Mouse (Mus musculus) G1E (cell line): Measurements from ENCODE around the gene Rin3. TPM values are rescaled to one million over a fixed set of nuclear protein-coding genes. Genes with fewer than 3 reads are reported as not detected.

ENCODE experiments used
- ATAC-seq: 2 replicates; pipeline ENCODE4 v1.8.0; 2016; ENCODE audit warnings: mild to moderate bottlenecking; ENCODE audit not compliant: insufficient number of reproducible peaks, poor library complexity, low FRiP score, severe bottlenecking; ENCODE audit errors: extremely low read depth
- DNase-seq: peaks from one replicate; pipeline ENCODE4 v3.0.0; 2012; ENCODE audit warnings: low spot score
- H3K27me3 ChIP-seq: 2 replicates; pipeline ENCODE4 v1.6.1; 2012; ENCODE audit warnings: mild to moderate bottlenecking, low read length, inconsistent platforms; ENCODE audit not compliant: insufficient read depth
- H3K36me3 ChIP-seq: replicated peaks from 2 replicates; pipeline ENCODE3; 2012; ENCODE audit warnings: mild to moderate bottlenecking, inconsistent platforms
- H3K4me1 ChIP-seq: 2 replicates; pipeline ENCODE4 v1.6.1; 2012; ENCODE audit warnings: low read depth, low read length, inconsistent platforms, mixed read lengths; ENCODE audit not compliant: insufficient read depth
- H3K4me3 ChIP-seq: 2 replicates; pipeline ENCODE4 v1.5.1; 2012; ENCODE audit warnings: low read depth, mild to moderate bottlenecking, inconsistent platforms, low read length, moderate library complexity, mixed read lengths
- H3K9me3 ChIP-seq: replicated peaks from 2 replicates; pipeline ENCODE4 v1.6.1; 2012; ENCODE audit warnings: inconsistent platforms
- CTCF ChIP-seq: IDR thresholded peaks from 2 replicates; pipeline ENCODE4 v1.5.1; 2012; ENCODE audit warnings: low read depth, low read length, inconsistent platforms, mixed read lengths
- GATA1 ChIP-seq: IDR thresholded peaks from 2 replicates; pipeline ENCODE4 v1.6.1; 2012; ENCODE audit warnings: borderline replicate concordance, low read length, inconsistent platforms, mixed read lengths
- GATA2 ChIP-seq: IDR thresholded peaks from 2 replicates; pipeline ENCODE4 v1.6.1; 2012; ENCODE audit warnings: low read depth, low read length, inconsistent platforms, borderline replicate concordance
- POLR2AphosphoS5 ChIP-seq: IDR thresholded peaks from 2 replicates; pipeline ENCODE4 v1.6.1; 2012; ENCODE audit warnings: low read depth, low read length, inconsistent platforms; ENCODE audit not compliant: insufficient replicate concordance
- TAL1 ChIP-seq: conservative IDR thresholded peaks from 2 replicates; pipeline ENCODE4 v1.6.1; 2012; ENCODE audit warnings: low read depth, low read length, inconsistent platforms, mixed read lengths
- polyA plus RNA-seq: library from polyadenylated mRNA; stranded (reverse); fragments of >175 nt; gene quantifications from 2 replicates; pipeline ENCODE4 v1.2.3, GENCODE M21; 2012
- total RNA-seq, 2 experiments: library from RNA; stranded (forward) in 1 of 2; stranded (reverse) in 1 of 2; fragments of 200-1000 nt in 1 of 2; fragments of >200 nt in 1 of 2; fragmentation: Nextera tagmentation in 1 of 2; gene quantifications; 2 replicates each; pipeline ENCODE4 v1.2.3; 2014 to 2017

Rin3 gene
- total and polyA plus RNA-seq, 3 experiments = 3.4 to 5.2 (median 4.2) TPM

- DNase-seq (no peak), ATAC-seq (no peak)
- no peak for TF ChIP-seq GATA2
- TF ChIP-seq POLR2AphosphoS5 = no peak
- TF ChIP-seq TAL1 = no peak
- TF ChIP-seq CTCF = no peak
- no peak for TF ChIP-seq GATA1
- Histone ChIP-seq H3K4me1 (no peaks in the 10 kb centered on the region), H3K4me3 (no peak overlapping the region), H3K36me3 (no peaks in the 10 kb centered on the region), H3K27me3 (no peaks in the 10 kb centered on the region; the same call in 1 of the 2 replicates), H3K9me3 (no peaks in the 10 kb centered on the region)
Measured at GRCm38 (mm10) chr12:102289568-102289967, 6.7 kb downstream of the Rin3 start.

- Histone ChIP-seq H3K27me3 (no peaks in the 10 kb centered on the region; the same call in 1 of the 2 replicates), H3K9me3 (no peaks in the 10 kb centered on the region), H3K4me1 (no peaks in the 10 kb centered on the region), H3K4me3 (no peak overlapping the region), H3K36me3 (no peaks in the 10 kb centered on the region)
- no peak for TF ChIP-seq CTCF
- no peak for TF ChIP-seq GATA2
- no peak for TF ChIP-seq POLR2AphosphoS5
- no peak for TF ChIP-seq TAL1
- no peak for TF ChIP-seq GATA1
- DNase-seq (no peak), ATAC-seq (no peak)
Measured at GRCm38 (mm10) chr12:102290662-102291061, 7.8 kb downstream of the Rin3 start.

GRCm38 (mm10) chr12:102291686-102292085, 8.8 kb downstream of the Rin3 start:
- no peaks in the 10 kb centered on the region for H3K4me1 ChIP-seq

GRCm38 (mm10) chr12:102292501-102293215, 9.8 kb downstream of the Rin3 start:
- TF ChIP-seq TAL1 = no peak
- no peak for TF ChIP-seq GATA1
- no peak for TF ChIP-seq POLR2AphosphoS5
- H3K9me3 ChIP-seq = no peaks in the 10 kb centered on the region
- no peak overlapping the region for H3K4me3 ChIP-seq
- no peak for ATAC-seq
- no peaks in the 10 kb centered on the region; the same call in 1 of the 2 replicates for H3K27me3 ChIP-seq
- H3K4me1 ChIP-seq = no peaks in the 10 kb centered on the region
- DNase-seq = no peak
- no peaks in the 10 kb centered on the region for H3K36me3 ChIP-seq

More at GRCm38 (mm10) chr12:102291686-102292085, 8.8 kb downstream of the Rin3 start:
- Histone ChIP-seq H3K27me3 (no peaks in the 10 kb centered on the region; the same call in 1 of the 2 replicates), H3K9me3 (no peaks in the 10 kb centered on the region), H3K36me3 (no peaks in the 10 kb centered on the region), H3K4me3 (no peak overlapping the region)
- DNase-seq = no peak
- TF ChIP-seq CTCF (no peak), GATA2 (no peak), GATA1 (no peak), POLR2AphosphoS5 (no peak)
- ATAC-seq = no peak

DNA sequence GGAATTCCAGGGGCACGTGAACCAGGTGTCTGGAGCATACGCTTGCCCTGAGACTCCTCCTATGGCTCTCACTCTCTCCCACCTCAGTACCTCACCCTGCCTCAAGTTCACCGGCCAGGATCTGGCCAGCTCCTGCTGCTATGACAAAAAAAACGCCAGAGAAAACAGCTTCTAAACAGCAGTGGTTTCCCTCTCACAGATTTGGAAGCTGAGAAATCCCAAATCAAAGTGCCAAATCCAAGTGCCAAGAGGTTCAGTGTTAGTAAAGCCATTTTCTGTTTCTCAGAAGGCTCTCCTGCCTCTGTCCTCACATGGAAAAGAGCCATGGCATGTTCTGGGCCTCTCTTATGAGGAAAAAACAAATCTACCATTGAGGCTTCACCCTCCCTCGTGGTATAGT, 11.8 kb downstream of the Rin3 start:
- no peak for DNase-seq
- TF ChIP-seq GATA1 (no peak), POLR2AphosphoS5 (no peak), CTCF (no peak), TAL1 (no peak), GATA2 (no peak)
- H3K9me3 ChIP-seq = no peaks in the 10 kb centered on the region
- no peaks in the 10 kb centered on the region for H3K36me3 ChIP-seq
- no peaks in the 10 kb centered on the region; the same call in 1 of the 2 replicates for H3K27me3 ChIP-seq
- H3K4me1 ChIP-seq = no peaks in the 10 kb centered on the region
- ATAC-seq = no peak
- H3K4me3 ChIP-seq = no peak overlapping the region

DNA sequence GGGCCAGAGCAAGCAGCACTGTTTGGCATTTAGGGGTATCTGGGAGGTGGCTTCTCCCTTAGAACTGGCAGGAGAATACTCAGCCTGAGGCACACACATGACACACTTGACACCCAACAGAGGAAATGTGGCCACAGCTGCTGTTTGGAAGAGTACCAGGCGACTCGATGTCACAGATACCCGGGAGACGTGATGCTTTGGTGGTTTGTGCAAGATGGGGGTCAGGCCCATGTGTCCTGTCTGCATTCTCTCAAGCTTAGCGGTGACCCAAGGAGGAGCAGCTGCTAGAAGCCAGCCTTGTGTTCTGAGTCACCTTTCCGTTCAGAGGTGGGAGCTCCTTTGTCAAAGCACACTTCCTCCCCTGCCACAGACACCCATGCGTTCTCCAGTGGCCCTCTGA, 12.4 kb downstream of the Rin3 start:
- DNase-seq (no peak), ATAC-seq (no peak)
- H3K4me3 ChIP-seq = no peak overlapping the region
- no peaks in the 10 kb centered on the region for H3K4me1 ChIP-seq
- H3K36me3 ChIP-seq = no peaks in the 10 kb centered on the region
- no peaks in the 10 kb centered on the region; the same call in 1 of the 2 replicates for H3K27me3 ChIP-seq
- TF ChIP-seq POLR2AphosphoS5 (no peak), TAL1 (no peak), GATA2 (no peak), GATA1 (no peak), CTCF (no peak)
- H3K9me3 ChIP-seq = no peaks in the 10 kb centered on the region
